Mouse (Mus musculus): ENCODE measurements around the gene Edn2.

The Edn2 gene

DNA sequence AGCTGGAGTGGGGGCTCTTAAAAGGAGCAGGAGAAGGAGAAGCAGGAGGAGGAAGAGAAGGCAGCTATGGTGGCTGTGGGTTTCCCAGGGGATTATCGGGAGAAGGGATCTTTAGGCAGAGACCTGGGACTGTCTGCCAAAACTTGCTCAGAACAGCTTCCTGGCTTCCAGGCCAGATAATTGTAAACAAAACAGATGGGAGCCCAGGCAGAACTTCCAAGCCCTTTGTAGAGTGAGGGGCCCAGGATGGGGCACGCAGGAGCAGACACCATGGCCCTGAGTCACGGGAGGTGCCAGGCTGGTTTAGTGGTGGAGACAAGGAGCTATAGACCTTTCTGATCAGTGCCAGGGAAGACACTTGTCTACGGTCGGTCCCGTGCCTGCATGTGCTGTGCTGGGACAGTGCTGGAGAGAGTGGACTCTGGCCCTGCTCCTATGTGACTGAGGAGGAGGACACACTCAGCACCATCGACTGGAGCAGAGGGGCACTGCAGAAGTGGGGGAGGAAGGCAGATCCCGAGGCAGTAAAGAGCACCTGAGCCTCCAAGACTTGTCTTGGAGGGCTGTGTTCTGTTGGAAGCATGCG, 43.4 kb downstream of the Edn2 start:
- DNase-seq (ENCODE audit: low spot score): no peak

DNA sequence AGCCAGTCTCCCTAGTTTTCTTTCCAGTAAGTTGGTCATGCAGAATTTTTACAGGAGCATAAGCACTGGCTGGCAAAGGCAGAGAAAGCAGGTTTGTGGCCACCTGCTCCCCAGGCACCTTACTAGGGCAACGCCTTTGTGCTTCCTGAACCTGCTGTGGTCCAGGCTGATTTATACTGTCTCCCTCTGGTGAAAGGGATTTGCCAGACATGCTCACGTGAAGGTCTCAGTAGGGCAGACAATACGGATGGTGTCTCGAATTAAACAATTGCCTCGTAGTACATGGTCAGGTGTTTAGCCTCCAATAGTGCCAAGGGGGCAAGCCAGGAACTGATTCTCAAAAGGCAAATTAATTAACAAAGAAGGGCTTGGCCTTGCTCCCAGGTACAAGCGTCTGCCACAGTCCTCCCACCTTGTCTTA, 45.5 kb downstream of the Edn2 start:
- no peak for DNase-seq (ENCODE audit: low spot score)

- no peak for DNase-seq (ENCODE audit: low spot score)
These were observed 51.1 kb downstream of the Edn2 start for GRCm38 (mm10) chr4:120212080-120212479.

DNA sequence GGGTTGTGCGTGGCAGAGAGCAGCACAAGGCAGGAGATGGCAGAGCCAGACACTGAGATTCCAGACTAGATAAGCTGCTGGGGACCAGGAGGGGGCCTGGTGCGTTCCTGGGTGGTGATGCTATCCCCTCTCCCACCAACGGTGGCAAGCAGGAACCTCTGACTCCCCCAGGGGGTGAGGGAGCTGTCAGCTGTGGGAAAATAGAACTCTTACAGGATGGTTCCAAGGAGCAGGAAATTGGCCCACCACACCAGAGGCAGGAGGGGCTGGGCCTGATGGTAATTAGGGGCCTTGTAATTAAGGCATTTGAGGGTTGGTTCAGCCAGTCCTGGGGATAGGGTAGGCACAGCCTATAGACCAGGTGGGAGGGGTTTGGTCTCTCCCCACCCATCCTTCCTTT, 51.8 kb downstream of the Edn2 start:
- no peak for DNase-seq (ENCODE audit: low spot score)

GRCm38 (mm10) chr4:120215915-120216591, 55.0 kb downstream of the Edn2 start:
- no peak for DNase-seq (ENCODE audit: low spot score)

- no peak for DNase-seq (ENCODE audit: low spot score)
These were observed 55.9 kb downstream of the Edn2 start for GRCm38 (mm10) chr4:120216883-120217282.

Data from T-cell, adult 2 months (primary cell).